Mouse (Mus musculus): ENCODE measurements around the gene Gpsm3. TPM values are rescaled to one million over a fixed set of nuclear protein-coding genes. Genes with fewer than 3 reads are reported as not detected.

The Gpsm3 gene
- polyA plus RNA-seq, 1 experiment from 2014 or later = 9.3 TPM

DNA sequence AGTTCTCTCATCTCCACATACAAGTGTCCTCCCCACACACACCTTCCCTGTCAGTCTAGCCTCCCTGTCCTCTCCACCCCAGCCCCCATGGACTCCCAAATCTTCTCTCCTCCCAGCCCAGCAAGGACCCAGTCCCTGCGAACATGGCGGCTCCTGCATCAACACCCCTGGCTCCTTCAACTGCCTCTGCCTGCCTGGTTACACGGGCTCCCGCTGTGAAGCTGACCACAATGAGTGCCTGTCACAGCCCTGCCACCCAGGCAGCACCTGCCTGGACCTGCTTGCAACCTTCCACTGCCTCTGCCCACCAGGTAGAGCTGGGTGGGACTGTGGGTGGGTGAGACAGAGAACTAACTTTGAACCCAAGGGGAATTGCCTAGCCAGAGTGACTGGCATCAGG is 19.7 kb upstream of the Gpsm3 start:
- no peak overlapping the region for H3K4me2 ChIP-seq (ENCODE audit: low read depth, low read length)
- no peak for ATAC-seq (ENCODE audit: insufficient read depth, low FRiP score)
- no peak overlapping the region for H3K4me3 ChIP-seq (replicated peaks; ENCODE audit: low read length)
- H3K9me3 ChIP-seq (replicated peaks; ENCODE audit: control insufficient read depth, low read length) = no peaks in the 10 kb centered on the region
- no peaks in the 10 kb centered on the region for H3K4me1 ChIP-seq (ENCODE audit: control insufficient read depth, insufficient read depth, low read length)
- 64% methylated on average over 4 of the region's 4 CpGs for WGBS
- no peaks in the 10 kb centered on the region for H3K27me3 ChIP-seq (ENCODE audit: control insufficient read depth, insufficient read depth, low read length)
- no peak overlapping the region for H3K27ac ChIP-seq (ENCODE audit: low read length)
- no peaks in the 10 kb centered on the region for H3K36me3 ChIP-seq (ENCODE audit: control insufficient read depth, insufficient read depth, low read length)
- no peak overlapping the region for H3K9ac ChIP-seq (ENCODE audit: low read length)

DNA sequence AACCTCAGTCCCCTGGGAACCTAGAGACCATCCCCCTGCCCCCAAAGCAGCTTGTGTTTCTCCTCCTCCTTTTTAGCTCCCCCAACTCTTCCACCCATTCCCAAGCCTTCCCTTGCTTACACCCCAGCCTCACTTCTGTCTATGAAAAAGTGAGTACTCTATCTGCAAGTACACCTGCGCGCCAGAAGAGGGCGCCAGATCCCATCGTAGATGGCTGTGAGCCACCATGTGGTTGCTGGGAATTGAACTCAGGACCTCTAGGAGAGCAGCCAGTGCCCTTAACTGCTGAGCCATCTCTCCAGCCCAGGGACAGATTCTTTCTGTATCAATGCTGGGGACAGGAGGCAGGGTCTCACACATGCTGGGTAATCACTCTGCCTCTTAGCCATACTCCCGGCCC is 17.7 kb upstream of the Gpsm3 start:
- H3K4me2 ChIP-seq (ENCODE audit: low read depth, low read length) = no peak overlapping the region
- H3K4me3 ChIP-seq (replicated peaks; ENCODE audit: low read length) = no peak overlapping the region
- WGBS = 17% methylated on average over 5 of the region's 5 CpGs
- H3K4me1 ChIP-seq (ENCODE audit: control insufficient read depth, insufficient read depth, low read length) = peaks cover 2% of the 10 kb centered on the region; the same call in 1 of the 2 replicates
- no peaks in the 10 kb centered on the region for H3K9me3 ChIP-seq (replicated peaks; ENCODE audit: control insufficient read depth, low read length)
- ATAC-seq (ENCODE audit: insufficient read depth, low FRiP score) = no peak
- no peaks in the 10 kb centered on the region for H3K36me3 ChIP-seq (ENCODE audit: control insufficient read depth, insufficient read depth, low read length)
- H3K9ac ChIP-seq (ENCODE audit: low read length) = no peak overlapping the region
- H3K27ac ChIP-seq (ENCODE audit: low read length) = no peak overlapping the region
- H3K27me3 ChIP-seq (ENCODE audit: control insufficient read depth, insufficient read depth, low read length) = no peaks in the 10 kb centered on the region

DNA sequence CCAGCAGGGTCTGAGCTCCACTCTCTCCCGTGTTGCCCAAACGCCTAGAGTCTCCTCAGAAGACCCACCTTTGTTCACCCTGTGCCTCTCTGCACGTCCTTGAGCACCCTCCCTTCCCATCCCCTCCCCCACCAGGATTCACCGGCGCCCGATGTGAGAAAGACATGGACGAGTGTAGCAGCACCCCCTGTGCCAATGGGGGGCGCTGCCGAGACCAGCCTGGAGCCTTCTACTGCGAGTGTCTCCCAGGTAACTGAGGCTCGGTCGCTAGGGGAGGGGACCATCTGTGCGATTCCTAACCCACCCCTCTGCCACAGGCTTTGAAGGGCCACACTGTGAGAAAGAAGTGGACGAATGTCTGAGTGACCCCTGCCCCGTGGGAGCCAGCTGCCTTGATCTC is 17.2 kb upstream of the Gpsm3 start:
- H3K36me3 ChIP-seq (ENCODE audit: control insufficient read depth, insufficient read depth, low read length) = no peaks in the 10 kb centered on the region
- H3K4me1 ChIP-seq (ENCODE audit: control insufficient read depth, insufficient read depth, low read length) = peaks cover 3% of the 10 kb centered on the region; the same call in 1 of the 2 replicates
- H3K27ac ChIP-seq (ENCODE audit: low read length) = no peak overlapping the region
- H3K9ac ChIP-seq (ENCODE audit: low read length) = no peak overlapping the region
- no peaks in the 10 kb centered on the region for H3K27me3 ChIP-seq (ENCODE audit: control insufficient read depth, insufficient read depth, low read length)
- H3K4me2 ChIP-seq (ENCODE audit: low read depth, low read length) = no peak overlapping the region
- no peak overlapping the region for H3K4me3 ChIP-seq (replicated peaks; ENCODE audit: low read length)
- no peak for ATAC-seq (ENCODE audit: insufficient read depth, low FRiP score)
- WGBS = 17% methylated on average over 15 of the region's 15 CpGs
- no peaks in the 10 kb centered on the region for H3K9me3 ChIP-seq (replicated peaks; ENCODE audit: control insufficient read depth, low read length)

DNA sequence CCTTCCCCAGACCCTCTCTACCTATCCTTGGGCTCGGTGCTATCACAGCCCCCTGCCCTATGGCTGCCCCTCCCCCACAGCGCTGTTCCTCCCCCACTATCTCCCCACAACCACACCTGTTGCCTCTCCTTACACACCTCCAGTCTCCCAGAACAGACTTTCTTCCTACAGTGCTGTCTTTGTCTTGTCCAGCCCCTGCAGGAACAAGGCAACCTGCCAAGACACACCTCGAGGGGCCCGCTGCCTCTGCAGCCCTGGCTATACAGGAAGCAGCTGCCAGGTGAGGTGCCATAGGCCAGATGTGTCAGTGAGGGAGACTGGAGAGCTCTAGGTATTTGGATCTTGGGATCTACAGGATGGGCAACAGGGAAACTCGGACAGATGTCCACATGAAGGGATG is 13.0 kb upstream of the Gpsm3 start:
- 56% methylated on average over 5 of the region's 5 CpGs for WGBS
- ATAC-seq (ENCODE audit: insufficient read depth, low FRiP score) = no peak
- H3K27ac ChIP-seq (ENCODE audit: low read length) = 0 out of 2 replicates have a peak overlapping the region, but pooled peaks have one; percentile 23
- H3K9ac ChIP-seq (ENCODE audit: low read length) = no peak overlapping the region
- H3K4me1 ChIP-seq (ENCODE audit: control insufficient read depth, insufficient read depth, low read length) = peaks cover 3% of the 10 kb centered on the region; the same call in 1 of the 2 replicates
- no peaks in the 10 kb centered on the region for H3K9me3 ChIP-seq (replicated peaks; ENCODE audit: control insufficient read depth, low read length)
- H3K36me3 ChIP-seq (ENCODE audit: control insufficient read depth, insufficient read depth, low read length) = no peaks in the 10 kb centered on the region
- no peak overlapping the region for H3K4me2 ChIP-seq (ENCODE audit: low read depth, low read length)
- no peak overlapping the region for H3K4me3 ChIP-seq (replicated peaks; ENCODE audit: low read length)
- H3K27me3 ChIP-seq (ENCODE audit: control insufficient read depth, insufficient read depth, low read length) = no peaks in the 10 kb centered on the region

DNA sequence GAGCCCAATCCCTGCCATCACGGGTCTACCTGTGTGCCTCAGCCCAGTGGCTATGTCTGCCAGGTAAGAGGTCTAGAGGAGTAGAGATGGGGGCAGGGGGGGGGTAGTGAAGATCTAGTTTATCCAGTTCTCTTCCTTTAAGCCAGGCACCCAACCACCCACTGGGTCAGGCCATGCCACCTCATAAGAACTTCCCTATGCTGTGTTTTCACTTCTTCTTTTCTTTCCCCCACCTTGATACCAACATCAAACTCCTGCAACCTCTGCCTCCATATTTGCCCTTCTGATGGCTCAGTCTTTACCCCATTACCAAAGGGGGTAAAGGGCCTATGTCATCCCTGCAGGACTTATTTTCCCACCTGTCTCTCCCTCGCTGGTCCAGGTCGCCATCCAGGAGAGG is 11.5 kb upstream of the Gpsm3 start:
- no peaks in the 10 kb centered on the region for H3K9me3 ChIP-seq (replicated peaks; ENCODE audit: control insufficient read depth, low read length)
- H3K4me3 ChIP-seq (replicated peaks; ENCODE audit: low read length) = no peak overlapping the region
- 91% methylated on average over 3 of the region's 3 CpGs for WGBS
- H3K27me3 ChIP-seq (ENCODE audit: control insufficient read depth, insufficient read depth, low read length) = no peaks in the 10 kb centered on the region
- no peak overlapping the region for H3K9ac ChIP-seq (ENCODE audit: low read length)
- no peaks in the 10 kb centered on the region for H3K36me3 ChIP-seq (ENCODE audit: control insufficient read depth, insufficient read depth, low read length)
- peaks cover 3% of the 10 kb centered on the region; the same call in 1 of the 2 replicates for H3K4me1 ChIP-seq (ENCODE audit: control insufficient read depth, insufficient read depth, low read length)
- H3K27ac ChIP-seq (ENCODE audit: low read length) = no peak overlapping the region
- ATAC-seq (ENCODE audit: insufficient read depth, low FRiP score) = no peak
- H3K4me2 ChIP-seq (ENCODE audit: low read depth, low read length) = no peak overlapping the region

DNA sequence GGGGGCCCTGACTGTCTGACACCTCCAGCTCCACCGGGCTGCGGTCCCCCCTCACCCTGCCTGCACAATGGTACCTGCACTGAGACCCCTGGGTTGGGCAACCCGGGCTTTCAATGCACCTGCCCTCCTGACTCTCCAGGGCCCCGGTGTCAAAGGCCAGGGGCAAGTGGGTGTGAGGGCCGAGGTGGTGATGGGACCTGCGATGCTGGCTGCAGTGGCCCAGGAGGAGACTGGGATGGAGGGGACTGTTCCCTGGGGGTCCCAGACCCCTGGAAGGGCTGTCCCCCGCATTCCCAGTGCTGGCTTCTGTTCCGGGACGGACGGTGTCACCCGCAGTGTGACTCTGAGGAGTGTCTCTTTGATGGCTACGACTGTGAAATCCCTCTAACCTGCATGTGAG is 7.1 kb upstream of the Gpsm3 start:
- no peak overlapping the region for H3K4me2 ChIP-seq (ENCODE audit: low read depth, low read length)
- no peaks in the 10 kb centered on the region for H3K27me3 ChIP-seq (ENCODE audit: control insufficient read depth, insufficient read depth, low read length)
- peaks cover 6% of the 10 kb centered on the region; the same call in 1 of the 2 replicates for H3K4me1 ChIP-seq (ENCODE audit: control insufficient read depth, insufficient read depth, low read length)
- no peak overlapping the region for H3K27ac ChIP-seq (ENCODE audit: low read length)
- H3K9ac ChIP-seq (ENCODE audit: low read length) = no peak overlapping the region
- no peaks in the 10 kb centered on the region for H3K36me3 ChIP-seq (ENCODE audit: control insufficient read depth, insufficient read depth, low read length)
- H3K4me3 ChIP-seq (replicated peaks; ENCODE audit: low read length) = no peak overlapping the region
- WGBS = 81% methylated on average over 12 of the region's 12 CpGs
- no peak for ATAC-seq (ENCODE audit: insufficient read depth, low FRiP score)
- H3K9me3 ChIP-seq (replicated peaks; ENCODE audit: control insufficient read depth, low read length) = no peaks in the 10 kb centered on the region

DNA sequence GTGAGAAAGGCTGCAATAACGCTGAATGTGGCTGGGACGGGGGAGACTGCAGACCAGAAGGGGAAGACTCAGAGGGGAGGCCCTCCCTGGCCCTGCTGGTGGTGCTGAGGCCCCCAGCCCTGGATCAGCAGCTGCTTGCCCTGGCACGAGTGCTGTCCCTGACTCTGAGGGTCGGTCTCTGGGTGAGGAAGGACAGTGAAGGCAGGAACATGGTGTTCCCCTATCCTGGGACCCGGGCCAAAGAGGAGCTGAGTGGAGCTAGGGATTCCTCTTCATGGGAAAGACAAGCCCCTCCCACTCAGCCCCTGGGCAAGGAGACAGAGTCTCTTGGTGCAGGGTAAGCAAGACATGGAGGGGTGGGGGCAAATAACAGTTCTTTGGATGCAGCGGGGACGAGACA is 6.2 kb upstream of the Gpsm3 start:
- Histone ChIP-seq H3K9me3 (replicated peaks; ENCODE audit: control insufficient read depth, low read length) (no peaks in the 10 kb centered on the region), H3K27ac (ENCODE audit: low read length) (no peak overlapping the region), H3K4me3 (replicated peaks; ENCODE audit: low read length) (no peak overlapping the region), H3K9ac (ENCODE audit: low read length) (no peak overlapping the region), H3K27me3 (ENCODE audit: control insufficient read depth, insufficient read depth, low read length) (no peaks in the 10 kb centered on the region), H3K4me2 (ENCODE audit: low read depth, low read length) (no peak overlapping the region), H3K36me3 (ENCODE audit: control insufficient read depth, insufficient read depth, low read length) (no peaks in the 10 kb centered on the region), H3K4me1 (ENCODE audit: control insufficient read depth, insufficient read depth, low read length) (peaks cover 10% of the 10 kb centered on the region)
- no peak for ATAC-seq (ENCODE audit: insufficient read depth, low FRiP score)
- WGBS = 51% methylated on average over 7 of the region's 7 CpGs

DNA sequence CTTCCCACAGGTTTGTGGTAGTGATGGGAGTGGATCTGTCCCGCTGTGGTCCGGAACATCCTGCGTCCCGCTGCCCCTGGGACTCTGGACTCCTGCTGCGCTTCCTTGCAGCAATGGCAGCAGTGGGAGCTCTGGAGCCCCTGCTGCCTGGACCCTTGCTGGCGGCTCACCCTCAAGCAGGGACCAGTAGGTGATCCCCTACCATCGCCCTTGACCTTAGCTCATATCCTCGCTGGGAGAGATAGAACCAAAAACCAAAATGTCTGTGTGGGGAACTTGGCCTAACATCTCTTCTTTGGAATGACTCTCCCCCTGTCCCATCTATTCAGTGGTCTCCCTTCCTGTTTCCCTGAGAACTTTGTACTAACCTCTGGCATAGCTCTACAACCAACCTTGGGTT is 5.8 kb upstream of the Gpsm3 start:
- no peaks in the 10 kb centered on the region for H3K36me3 ChIP-seq (ENCODE audit: control insufficient read depth, insufficient read depth, low read length)
- H3K9ac ChIP-seq (ENCODE audit: low read length) = no peak overlapping the region
- WGBS = 83% methylated on average over 8 of the region's 8 CpGs
- H3K4me2 ChIP-seq (ENCODE audit: low read depth, low read length) = no peak overlapping the region
- H3K4me3 ChIP-seq (replicated peaks; ENCODE audit: low read length) = no peak overlapping the region
- peaks cover 13% of the 10 kb centered on the region for H3K4me1 ChIP-seq (ENCODE audit: control insufficient read depth, insufficient read depth, low read length)
- no peaks in the 10 kb centered on the region for H3K27me3 ChIP-seq (ENCODE audit: control insufficient read depth, insufficient read depth, low read length)
- no peak for ATAC-seq (ENCODE audit: insufficient read depth, low FRiP score)
- H3K27ac ChIP-seq (ENCODE audit: low read length) = no peak overlapping the region
- no peaks in the 10 kb centered on the region for H3K9me3 ChIP-seq (replicated peaks; ENCODE audit: control insufficient read depth, low read length)

DNA sequence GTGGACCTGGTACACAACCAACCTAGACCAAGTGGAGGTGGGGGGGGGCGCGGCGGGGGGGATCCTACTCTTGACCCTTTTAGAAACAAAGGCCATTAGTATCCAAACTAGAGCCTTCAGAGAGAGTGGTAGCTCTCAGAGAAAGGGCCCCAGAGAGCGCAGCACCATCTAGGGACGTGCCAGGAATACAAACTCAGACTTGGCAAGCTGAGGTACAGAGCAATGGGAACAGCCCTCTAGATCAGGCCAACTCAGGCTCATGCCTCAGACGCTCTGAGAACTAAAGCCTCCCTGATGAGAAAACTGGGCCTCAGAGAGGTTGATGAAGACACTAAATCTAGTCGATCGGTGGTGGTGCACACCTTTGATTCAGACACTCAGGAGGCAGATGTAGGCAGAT is 4.5 kb upstream of the Gpsm3 start:
- Histone ChIP-seq H3K9me3 (replicated peaks; ENCODE audit: control insufficient read depth, low read length) (no peaks in the 10 kb centered on the region), H3K27ac (ENCODE audit: low read length) (no peak overlapping the region), H3K4me1 (ENCODE audit: control insufficient read depth, insufficient read depth, low read length) (peaks cover 25% of the 10 kb centered on the region), H3K4me2 (ENCODE audit: low read depth, low read length) (no peak overlapping the region), H3K4me3 (replicated peaks; ENCODE audit: low read length) (no peak overlapping the region), H3K9ac (ENCODE audit: low read length) (no peak overlapping the region), H3K36me3 (ENCODE audit: control insufficient read depth, insufficient read depth, low read length) (no peaks in the 10 kb centered on the region), H3K27me3 (ENCODE audit: control insufficient read depth, insufficient read depth, low read length) (no peaks in the 10 kb centered on the region)
- WGBS = 85% methylated on average over 8 of the region's 8 CpGs
- ATAC-seq (ENCODE audit: insufficient read depth, low FRiP score) = no peak

All from stomach, embryonic 16.5 days (tissue).